Mouse (Mus musculus) kidney, adult 2 months (tissue): ENCODE measurements around the gene Invs.

Source experiments
- CTCF ChIP-seq: fragments of 200-500 bp; conservative IDR thresholded peaks from 2 replicates; pipeline ENCODE4 v1.5.1; 2011; ENCODE audit warnings: low read depth, mild to moderate bottlenecking, control low read depth, low read length, moderate library complexity, mixed read lengths; ENCODE audit not compliant: insufficient read depth, insufficient read length
- POLR2A ChIP-seq: fragments of 200-500 bp; IDR thresholded peaks from one replicate; pipeline ENCODE4 v1.6.1; 2011; ENCODE audit warnings: low read depth, low read length, control low read depth

DNA sequence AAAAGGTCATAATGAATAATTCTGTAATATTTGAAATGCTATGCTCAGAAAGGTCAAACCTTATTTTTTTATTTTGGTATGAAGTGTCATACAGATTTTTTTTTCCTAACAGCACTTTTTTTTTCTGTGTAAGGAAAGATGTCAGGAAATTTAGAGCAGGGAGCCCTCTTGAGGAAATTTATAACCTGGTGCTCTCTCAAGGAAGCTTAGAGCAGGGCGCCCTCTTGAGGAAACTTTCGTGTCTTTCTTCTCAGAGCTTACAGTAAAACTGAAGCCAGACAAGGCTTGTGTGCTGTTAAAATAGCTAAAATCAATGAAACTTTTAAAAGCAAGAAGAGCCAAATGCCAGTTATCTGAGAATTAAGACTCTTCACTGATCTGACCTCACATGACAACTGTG, 101.4 kb downstream of the Invs start:
- TF ChIP-seq CTCF = peak; percentile 42; the same call in 1 of the 2 replicates
- TF ChIP-seq POLR2A = no peak
